Mouse (Mus musculus) limb, embryonic 12.5 days (tissue): Measurements from ENCODE around the gene Gm20854. TPM values are rescaled to one million over a fixed set of nuclear protein-coding genes. Genes with fewer than 3 reads are reported as not detected.
"Not testable (repeated sequence)": the region's sequence is repeated elsewhere in the genome, so short reads cannot be mapped to it uniquely, and the experiment has no call there.

Source experiments
- ATAC-seq: fragments of 200-750 bp; cut with Nextera tagmentation; 2 replicates; pipeline ENCODE4 v1.8.0; 2017; ENCODE audit warnings: low read depth, moderate TSS enrichment; ENCODE audit not compliant: insufficient number of reproducible peaks, insufficient read depth, low FRiP score, low TSS enrichment
- H3K27ac ChIP-seq: fragments of 300-500 bp; sonication (generic); 2 replicates; pipeline ENCODE4 v1.5.1; 2016; ENCODE audit warnings: mild to moderate bottlenecking, moderate library complexity
- H3K27me3 ChIP-seq: fragments of 300-500 bp; sonication (generic); 2 replicates; pipeline ENCODE4 v1.6.1; 2016; ENCODE audit warnings: mild to moderate bottlenecking, moderate library complexity
- H3K36me3 ChIP-seq: fragments of 300-500 bp; sonication (generic); 2 replicates; pipeline ENCODE4 v1.6.1; 2016; ENCODE audit warnings: mild to moderate bottlenecking, moderate library complexity
- H3K4me1 ChIP-seq: fragments of 300-500 bp; sonication (generic); replicated peaks from 2 replicates; pipeline ENCODE4 v1.6.1; 2016
- H3K4me2 ChIP-seq: fragments of 300-500 bp; sonication (generic); 2 replicates; pipeline ENCODE4 v1.6.1; 2016; ENCODE audit warnings: mild to moderate bottlenecking, moderate library complexity
- H3K4me3 ChIP-seq: fragments of 300-500 bp; sonication (generic); replicated peaks from 2 replicates; pipeline ENCODE4 v1.5.1; 2016; ENCODE audit warnings: mild to moderate bottlenecking
- H3K9ac ChIP-seq: fragments of 300-500 bp; sonication (generic); replicated peaks from 2 replicates; pipeline ENCODE4 v1.6.1; 2016; ENCODE audit warnings: mild to moderate bottlenecking, moderate library complexity
- H3K9me3 ChIP-seq: fragments of 300-500 bp; sonication (generic); 2 replicates; pipeline ENCODE4 v1.6.1; 2016; ENCODE audit warnings: mild to moderate bottlenecking, moderate library complexity
- WGBS: fragments of 180-500 bp; shearing (Covaris S2); methylation state at CpG from one replicate; pipeline ENCODE4 v1.1.7; 2016; 5-methylcytosine and 5-hydroxymethylcytosine counted together
- polyA plus RNA-seq: library from polyadenylated mRNA; unstranded; fragments of >200 nt; fragmentation: Nextera tagmentation; extraction: Ambion mirVana; gene quantifications from 2 replicates; pipeline ENCODE4 v1.2.1, GENCODE M21; 2016

Gm20854 gene
- polyA plus RNA-seq: not detected in 2 replicates

GRCm38 (mm10) chrY:85530808-85531207 is at the start of gene Gm20854:
Gene Gm20854, minus strand, starts transcription at chrY:85530908.
- H3K4me2 ChIP-seq, H3K36me3 ChIP-seq, H3K4me1 ChIP-seq, H3K27ac ChIP-seq, ATAC-seq, H3K4me3 ChIP-seq, H3K9me3 ChIP-seq, H3K9ac ChIP-seq, H3K27me3 ChIP-seq: not testable (repeated sequence)
- no CpG with 5 or more reads among the region's 6 CpGs for WGBS
